Mouse (Mus musculus) frontal cortex, postnatal 36 days (tissue): ENCODE results near the gene Rnf144a.

Experiments
- DNase-seq, 2 experiments: peaks; one replicate each; pipeline ENCODE4 v3.0.0; 2022; ENCODE audit warnings: low spot score in 2 of 2

The Rnf144a gene

DNA sequence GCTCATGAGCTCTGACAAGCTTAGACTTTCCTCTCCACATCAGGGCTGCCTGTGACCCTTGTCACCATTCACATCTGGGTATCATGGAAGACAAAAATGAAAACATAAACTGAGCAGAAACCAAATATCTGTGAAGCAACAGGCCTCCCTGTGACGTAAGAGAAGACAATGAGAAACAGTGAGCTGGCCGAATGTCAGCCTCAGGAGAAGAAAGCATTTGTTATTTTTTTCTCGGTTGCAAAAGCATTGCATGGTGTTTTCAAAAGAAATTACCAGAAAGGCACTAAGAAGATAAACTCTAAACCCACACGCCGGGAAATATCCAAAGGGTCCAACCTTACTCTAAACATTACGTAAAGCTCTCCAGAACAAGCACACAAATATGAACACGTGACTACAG is 41.3 kb downstream of the Rnf144a start:
- no peak for DNase-seq

GRCm38 (mm10) chr12:26370004-26370403 is 45.0 kb downstream of the Rnf144a start:
- DNase-seq, result peak in 1 of 2 experiments; percentile 67

GRCm38 (mm10) chr12:26367361-26367760 is 47.7 kb downstream of the Rnf144a start:
- DNase-seq, result no peak

DNA sequence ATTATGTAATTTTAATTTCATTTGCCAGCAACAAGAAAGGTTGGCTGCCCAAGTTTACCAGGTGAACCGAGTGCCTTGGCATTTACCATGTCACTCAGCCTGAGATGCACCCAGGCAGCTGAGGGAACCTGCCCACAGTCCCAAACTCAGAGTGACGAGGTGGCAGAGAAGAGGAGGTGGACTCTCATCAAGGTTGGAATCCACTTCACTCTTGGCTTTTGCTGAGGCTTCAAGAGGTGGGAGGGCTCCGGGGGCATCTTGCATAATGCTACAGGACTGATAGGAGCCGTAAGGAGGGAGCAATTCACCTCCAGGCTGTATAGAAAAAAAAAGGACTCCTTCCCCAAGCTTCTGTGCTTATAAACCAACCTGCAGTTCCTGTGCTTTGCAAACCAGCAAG is 48.7 kb downstream of the Rnf144a start:
- no peak for DNase-seq

DNA sequence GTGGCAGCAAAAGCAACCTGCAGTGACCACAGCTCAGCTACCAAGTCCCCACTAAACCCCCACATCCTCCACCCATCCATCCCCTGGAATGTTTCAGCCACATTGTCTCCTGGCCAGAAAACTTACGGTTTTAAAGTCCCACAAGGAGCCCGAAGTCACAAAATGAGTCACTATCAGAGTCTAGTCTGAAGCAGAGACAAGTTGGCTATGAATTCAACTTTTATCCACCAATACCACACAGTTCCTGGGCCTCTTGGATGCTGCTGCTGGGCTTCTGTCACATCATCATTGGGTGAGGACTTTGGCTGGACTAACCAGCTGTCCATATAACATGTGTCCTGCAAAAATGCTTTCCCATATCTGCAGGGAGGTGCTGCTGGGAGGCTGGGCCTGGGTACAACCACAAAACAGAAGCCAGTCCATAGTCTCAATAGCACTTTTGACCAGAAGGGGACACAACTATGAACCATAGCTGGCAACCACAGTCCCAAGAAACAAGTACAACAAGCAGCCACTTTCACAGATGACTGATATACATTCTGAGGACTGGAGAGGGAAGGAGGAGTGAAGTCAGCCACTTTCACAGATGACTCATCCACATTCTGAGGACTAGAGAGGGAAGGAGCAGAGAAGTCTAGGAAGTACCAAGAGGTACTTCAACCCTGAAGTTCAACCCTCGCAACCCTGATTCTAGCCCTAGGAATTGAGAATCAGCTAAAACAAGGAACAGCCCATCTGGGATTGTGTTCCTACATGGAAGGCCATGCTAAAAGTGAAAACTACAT is 49.3 kb downstream of the Rnf144a start:
- DNase-seq, result no peak

DNA sequence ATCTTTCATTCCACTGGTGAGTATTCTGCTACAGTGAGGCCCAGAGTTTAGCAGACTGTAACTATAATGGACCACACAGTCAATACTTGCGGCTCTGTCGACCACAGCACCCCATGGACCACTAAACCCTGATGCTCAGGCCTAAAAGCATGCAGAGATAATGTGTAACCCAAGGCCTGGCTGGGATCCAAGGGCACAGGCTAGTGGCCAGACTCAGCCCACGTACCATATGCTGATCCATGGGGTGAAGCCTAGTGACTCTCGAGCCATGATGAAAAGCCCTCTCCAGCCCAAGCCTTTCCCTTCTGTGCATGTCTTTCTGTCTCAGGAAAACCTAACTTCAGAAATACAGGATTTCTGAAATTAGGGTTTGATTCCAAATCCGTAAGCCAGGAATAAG is 50.2 kb downstream of the Rnf144a start:
- DNase-seq, result no peak

- DNase-seq, result no peak
Measured at GRCm38 (mm10) chr12:26360946-26361523, 54.0 kb downstream of the Rnf144a start.

GRCm38 (mm10) chr12:26359817-26360216 is 55.2 kb downstream of the Rnf144a start:
- no peak for DNase-seq

DNA sequence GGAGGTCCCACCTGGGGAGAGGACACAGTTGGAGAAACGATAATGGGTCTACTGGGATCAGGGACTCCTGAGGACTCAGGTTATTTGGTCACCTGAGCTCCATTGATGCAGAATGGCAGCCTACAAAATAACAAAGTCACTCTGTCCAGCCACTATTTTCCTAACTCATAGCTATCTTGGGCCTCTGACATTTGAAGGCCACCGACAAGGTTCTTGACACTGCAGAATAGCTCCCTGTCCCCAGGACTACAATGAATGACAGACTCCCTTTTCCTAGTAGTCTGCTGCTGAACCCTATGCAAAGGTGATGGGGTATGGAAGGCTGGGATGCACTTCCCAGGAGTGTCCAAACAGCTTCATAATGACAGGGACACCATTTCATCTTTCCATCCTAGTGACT is 55.8 kb downstream of the Rnf144a start:
- no peak for DNase-seq

DNA sequence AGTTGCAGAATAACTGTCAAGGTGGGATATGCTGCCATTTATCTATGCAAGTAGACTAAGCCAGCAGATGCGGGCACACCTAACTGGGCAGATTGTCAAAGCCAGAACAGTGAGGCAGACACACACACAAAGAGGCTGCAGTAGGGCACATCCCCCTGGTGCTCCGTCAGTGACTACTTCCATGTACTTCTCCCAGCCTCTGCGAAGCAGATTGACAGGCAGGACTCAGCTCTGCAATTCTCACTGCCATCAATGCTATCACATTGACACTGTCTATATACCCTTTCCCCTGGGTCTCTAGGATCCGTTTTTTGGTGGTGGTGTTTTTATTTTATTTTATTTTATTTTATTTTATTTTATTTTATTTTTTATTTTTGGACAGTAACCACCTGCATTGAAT is 57.8 kb downstream of the Rnf144a start:
- DNase-seq, result no peak

DNA sequence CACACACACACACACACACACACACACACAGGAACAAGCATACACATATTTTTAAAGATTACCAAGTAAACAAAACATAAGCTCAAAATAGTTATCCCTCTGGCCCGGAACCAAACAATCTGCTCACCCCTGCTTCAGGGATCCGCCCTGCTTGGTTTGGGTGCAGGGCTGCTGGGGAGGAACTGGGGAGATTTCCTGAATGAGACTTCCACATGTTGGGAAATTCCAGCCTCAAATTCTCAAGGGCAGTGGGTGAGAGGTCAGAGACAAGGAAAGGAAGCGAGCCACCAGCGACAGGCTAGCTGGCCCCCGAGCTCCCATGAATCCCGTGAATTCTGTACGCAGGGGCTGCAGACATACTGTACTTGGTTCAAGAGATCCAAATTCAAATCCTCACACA is 58.9 kb downstream of the Rnf144a start:
- no peak for DNase-seq

- no peak for DNase-seq
Measured at GRCm38 (mm10) chr12:26351321-26351720, 63.7 kb downstream of the Rnf144a start.

DNA sequence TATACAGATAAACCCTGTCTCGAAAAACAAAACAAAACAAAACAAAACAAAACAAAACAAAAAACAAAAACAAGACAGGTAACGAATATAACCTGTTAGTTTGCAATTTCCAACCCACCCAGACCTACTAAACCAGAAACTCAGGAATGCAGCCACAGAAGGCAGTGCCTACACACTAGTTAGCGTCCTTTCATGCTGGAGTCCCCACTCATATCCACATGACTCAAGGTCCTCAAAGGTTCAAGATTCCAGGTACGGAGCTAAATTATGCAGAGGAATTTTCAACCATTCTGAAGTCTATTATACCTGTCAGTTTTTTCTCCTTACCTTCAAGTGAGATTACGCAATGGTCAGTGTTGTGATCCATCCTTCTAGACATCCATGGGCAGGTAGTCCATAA is 70.6 kb downstream of the Rnf144a start:
- no peak for DNase-seq

DNA sequence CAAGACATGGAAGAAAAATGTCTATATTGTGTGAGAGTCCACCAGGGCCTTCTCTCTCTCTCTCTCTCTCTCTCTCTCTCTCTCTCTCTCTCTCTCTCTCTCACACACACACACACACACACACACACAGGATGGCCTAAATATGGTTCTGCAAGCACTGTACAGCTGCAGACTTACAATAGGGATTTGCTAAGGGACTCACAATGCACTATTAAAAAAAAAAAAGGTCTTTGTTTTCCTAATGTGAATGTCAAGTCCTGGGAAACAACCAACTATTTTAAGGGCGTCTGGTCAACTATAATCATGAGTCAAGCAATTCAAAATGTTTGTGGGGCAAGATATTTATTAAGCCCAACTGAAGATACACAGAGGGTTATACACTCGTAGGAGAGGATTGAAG is 71.9 kb downstream of the Rnf144a start:
- no peak for DNase-seq

GRCm38 (mm10) chr12:26342663-26343062 is 72.4 kb downstream of the Rnf144a start:
- DNase-seq, result no peak

- no peak for DNase-seq
Measured at GRCm38 (mm10) chr12:26342086-26342485, 73.0 kb downstream of the Rnf144a start.

DNA sequence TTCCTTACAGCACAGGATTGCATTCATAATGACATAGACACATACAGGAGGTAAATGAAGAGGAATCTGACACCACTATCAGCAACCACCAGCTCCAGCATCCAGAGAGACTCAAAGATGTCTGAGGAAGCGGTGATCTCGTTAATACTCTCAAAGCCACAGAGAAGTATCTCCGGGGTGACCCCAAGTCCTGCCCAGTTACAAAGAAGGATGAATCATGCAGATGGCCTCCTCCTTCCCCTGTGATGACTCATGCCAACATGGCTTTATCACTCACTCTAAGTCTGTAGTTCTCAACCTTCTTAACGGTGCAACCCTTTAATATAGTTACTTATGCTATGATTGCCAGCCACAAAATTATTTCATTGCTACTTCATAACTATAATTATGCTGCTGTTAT is 74.4 kb downstream of the Rnf144a start:
- no peak for DNase-seq

DNA sequence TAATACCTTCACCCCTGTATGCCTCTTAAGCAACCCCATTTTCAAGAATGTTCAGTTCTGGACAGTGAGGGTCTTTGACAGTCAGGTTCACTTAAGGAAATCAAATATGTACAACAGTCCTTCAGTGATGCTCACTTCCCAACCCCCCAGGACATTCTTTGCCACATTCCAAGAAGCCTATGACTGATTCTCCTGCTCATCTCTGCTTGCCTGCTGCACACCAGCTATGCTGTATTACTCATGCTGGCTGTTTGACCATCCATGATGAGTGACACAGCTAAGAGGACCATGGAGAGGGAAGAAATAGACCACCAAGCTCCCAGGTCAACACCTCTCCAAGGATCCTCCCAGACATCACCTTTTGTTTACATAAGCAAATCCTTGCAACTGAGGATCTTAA is 75.2 kb downstream of the Rnf144a start:
- DNase-seq, result no peak

DNA sequence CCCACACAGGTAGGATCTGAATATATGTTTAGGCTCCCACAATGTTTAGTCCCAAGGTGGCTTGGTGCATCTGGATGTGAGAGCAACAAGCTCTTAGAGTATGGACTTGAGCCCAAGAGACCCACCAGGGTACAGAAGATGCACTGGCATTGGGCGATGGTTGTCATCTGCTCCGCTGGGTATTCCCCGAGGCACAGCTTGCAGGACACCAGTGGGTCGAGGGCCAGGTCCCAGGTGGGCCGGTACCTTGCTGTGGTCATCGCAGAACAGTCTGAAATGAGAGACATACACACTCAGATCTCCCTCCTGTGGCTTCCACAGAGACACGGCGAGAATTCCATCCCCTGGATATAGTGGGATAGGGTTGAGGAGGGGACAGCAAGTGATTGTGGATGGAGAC is 75.9 kb downstream of the Rnf144a start:
- DNase-seq, result no peak

GRCm38 (mm10) chr12:26333678-26334077 is 81.4 kb downstream of the Rnf144a start:
- no peak for DNase-seq

GRCm38 (mm10) chr12:26331048-26331447 is 84.0 kb downstream of the Rnf144a start:
- peak; percentile 34 to 53 for DNase-seq

GRCm38 (mm10) chr12:26329756-26330155 is 85.3 kb downstream of the Rnf144a start:
- no peak for DNase-seq

DNA sequence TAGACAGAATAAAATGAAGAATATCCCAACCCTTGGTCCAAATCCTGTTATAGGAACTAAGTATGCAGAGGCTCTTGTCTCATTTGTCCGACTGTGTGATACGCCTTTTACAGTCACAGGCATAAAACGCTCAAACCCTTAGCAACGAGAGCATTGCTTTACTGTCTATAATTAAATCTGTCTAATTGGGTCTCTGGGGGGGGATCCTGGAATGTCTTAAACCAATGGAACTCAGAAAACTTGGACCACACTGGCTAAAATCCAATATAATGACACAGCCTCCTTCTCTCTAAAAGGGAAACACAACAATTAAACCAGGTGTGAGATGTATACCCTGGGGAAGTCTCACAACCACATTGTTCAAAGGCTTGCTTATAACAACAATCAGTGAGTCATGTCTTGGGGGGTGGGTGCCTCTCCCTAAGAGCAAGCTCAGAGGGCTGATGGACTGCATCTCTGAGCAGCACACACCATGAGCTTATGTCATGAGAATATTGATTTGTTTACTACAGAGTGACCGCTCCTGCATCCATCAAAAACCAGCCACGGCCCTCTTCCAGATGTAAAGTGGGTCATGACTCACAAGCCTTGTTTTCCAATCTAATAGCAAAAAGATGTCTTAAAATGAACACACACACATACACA is 85.9 kb downstream of the Rnf144a start:
- DNase-seq, result no peak
